Mouse (Mus musculus) hindbrain, embryonic 13.5 days (tissue): ENCODE results near the gene Slc26a11. TPM values are rescaled to one million over a fixed set of nuclear protein-coding genes. Genes with fewer than 3 reads are reported as not detected.

Experiments used
- ATAC-seq: fragments of 200-750 bp; cut with Nextera tagmentation; 2 replicates; pipeline ENCODE4 v1.8.0; 2017; ENCODE audit warnings: moderate TSS enrichment; ENCODE audit not compliant: low FRiP score
- H3K27ac ChIP-seq: fragments of 300-500 bp; sonication (generic); 2 replicates; pipeline ENCODE4 v1.5.1; 2015; ENCODE audit warnings: inconsistent platforms, mild to moderate bottlenecking, moderate library complexity
- H3K27me3 ChIP-seq: fragments of 300-500 bp; sonication (generic); 2 replicates; pipeline ENCODE4 v1.6.1; 2015; ENCODE audit warnings: mild to moderate bottlenecking, inconsistent platforms
- H3K36me3 ChIP-seq: fragments of 300-500 bp; sonication (generic); 2 replicates; pipeline ENCODE4 v1.6.1; 2015; ENCODE audit warnings: mild to moderate bottlenecking, inconsistent platforms
- H3K4me1 ChIP-seq: fragments of 300-500 bp; sonication (generic); replicated peaks from 2 replicates; pipeline ENCODE4 v1.6.1; 2015; ENCODE audit warnings: inconsistent platforms
- H3K4me2 ChIP-seq: fragments of 300-500 bp; sonication (generic); 2 replicates; pipeline ENCODE4 v1.6.1; 2015; ENCODE audit warnings: inconsistent platforms, mild to moderate bottlenecking, moderate library complexity
- H3K4me3 ChIP-seq: fragments of 300-500 bp; sonication (generic); 2 replicates; pipeline ENCODE4 v1.5.1; 2015; ENCODE audit warnings: mild to moderate bottlenecking, inconsistent platforms
- H3K9ac ChIP-seq: fragments of 300-500 bp; sonication (generic); 2 replicates; pipeline ENCODE4 v1.6.1; 2015; ENCODE audit warnings: mild to moderate bottlenecking, inconsistent platforms
- H3K9me3 ChIP-seq: fragments of 300-500 bp; sonication (generic); 2 replicates; pipeline ENCODE4 v1.6.1; 2016; ENCODE audit warnings: inconsistent platforms
- WGBS: fragments of 180-500 bp; shearing (Covaris S2); methylation state at CpG from one replicate; pipeline ENCODE4 v1.1.7; 2015; 5-methylcytosine and 5-hydroxymethylcytosine counted together
- polyA plus RNA-seq: library from polyadenylated mRNA; unstranded; fragments of >200 nt; fragmentation: Nextera tagmentation; extraction: Ambion mirVana; gene quantifications from 2 replicates; pipeline ENCODE4 v1.2.1, GENCODE M21; 2015

The Slc26a11 gene
- polyA plus RNA-seq, 1 experiment from 2014 or later: 4.8 TPM

GRCm38 (mm10) chr11:119392001-119392614, 36.8 kb downstream of the Slc26a11 start:
- peaks cover 32% of the 10 kb centered on the region for H3K4me1 ChIP-seq
- ATAC-seq: no peak
- WGBS: 6% methylated on average over 12 of the region's 12 CpGs
- H3K27me3 ChIP-seq: peaks cover 95% of the 10 kb centered on the region
- no peak overlapping the region for H3K27ac ChIP-seq
- no peaks in the 10 kb centered on the region for H3K9me3 ChIP-seq
- H3K9ac ChIP-seq: no peak overlapping the region
- no peaks in the 10 kb centered on the region for H3K36me3 ChIP-seq
- H3K4me3 ChIP-seq: no peak overlapping the region
- H3K4me2 ChIP-seq: peak overlapping the region; percentile 10; the same call in 1 of the 2 replicates

- WGBS: 2% methylated on average over 19 of the region's 19 CpGs
- Histone ChIP-seq H3K27me3 (peaks cover 90% of the 10 kb centered on the region), H3K36me3 (no peaks in the 10 kb centered on the region), H3K27ac (no peak within 1 kb of the TSS), H3K4me2 (peak within 1 kb of the TSS; percentile 59), H3K9ac (peak within 1 kb of the TSS; percentile 60), H3K4me3 (peak within 1 kb of the TSS; percentile 38), H3K9me3 (no peaks in the 10 kb centered on the region), H3K4me1 (peaks cover 32% of the 10 kb centered on the region)
- ATAC-seq: no peak
Measured at GRCm38 (mm10) chr11:119392800-119393482, 37.6 kb downstream of the Slc26a11 start, which contains the start of gene Rnf213. TSS of gene Rnf213 (plus strand) at chr11:119393100.

- Histone ChIP-seq H3K27me3 (peaks cover 85% of the 10 kb centered on the region), H3K9ac (peak overlapping the region; percentile 60), H3K4me3 (peak overlapping the region; percentile 38), H3K4me1 (peaks cover 32% of the 10 kb centered on the region), H3K4me2 (peak overlapping the region; percentile 59), H3K9me3 (no peaks in the 10 kb centered on the region), H3K36me3 (no peaks in the 10 kb centered on the region), H3K27ac (no peak overlapping the region)
- 26% methylated on average over 7 of the region's 7 CpGs for WGBS
- ATAC-seq: no peak
Measured at GRCm38 (mm10) chr11:119393483-119393804, 38.1 kb downstream of the Slc26a11 start.

GRCm38 (mm10) chr11:119394210-119394609, 38.9 kb downstream of the Slc26a11 start:
- no peak for ATAC-seq
- Histone ChIP-seq H3K4me1 (peaks cover 32% of the 10 kb centered on the region), H3K27me3 (peaks cover 77% of the 10 kb centered on the region), H3K4me3 (no peak overlapping the region), H3K36me3 (no peaks in the 10 kb centered on the region), H3K9ac (no peak overlapping the region), H3K27ac (no peak overlapping the region), H3K9me3 (no peaks in the 10 kb centered on the region), H3K4me2 (no peak overlapping the region)
- WGBS: 47% methylated on average over 6 of the region's 6 CpGs

- no peak for ATAC-seq
- no peaks in the 10 kb centered on the region for H3K9me3 ChIP-seq
- WGBS: 4% methylated on average over 7 of the region's 7 CpGs
Measured at GRCm38 (mm10) chr11:119395394-119395793, 40.0 kb downstream of the Slc26a11 start.

DNA sequence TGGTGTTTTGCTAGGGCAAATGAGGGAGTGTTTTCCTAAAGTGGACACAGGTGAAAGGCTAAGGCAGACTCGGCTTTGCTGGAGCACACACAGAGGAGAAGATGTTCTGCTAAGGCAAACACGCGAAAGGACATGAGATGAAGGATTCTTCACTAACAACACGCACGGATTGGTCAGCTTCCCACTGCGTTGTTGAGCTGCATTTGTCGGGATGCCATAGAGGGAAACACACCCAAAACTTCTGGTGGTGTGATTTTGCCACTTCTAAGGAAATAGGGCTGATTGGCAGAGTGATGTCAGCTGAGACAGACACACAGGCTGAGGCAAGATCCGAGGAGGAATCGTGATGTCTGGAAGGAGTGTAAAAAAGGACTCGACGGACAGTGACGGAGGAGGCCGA, 40.6 kb downstream of the Slc26a11 start:
- H3K9ac ChIP-seq: no peak overlapping the region
- H3K4me3 ChIP-seq: no peak overlapping the region
- WGBS: 12% methylated on average over 13 of the region's 13 CpGs
- H3K27me3 ChIP-seq: peaks cover 60% of the 10 kb centered on the region
- no peaks in the 10 kb centered on the region for H3K9me3 ChIP-seq
- no peak overlapping the region for H3K27ac ChIP-seq
- no peak for ATAC-seq
- H3K36me3 ChIP-seq: no peaks in the 10 kb centered on the region
- H3K4me1 ChIP-seq: peaks cover 17% of the 10 kb centered on the region
- H3K4me2 ChIP-seq: no peak overlapping the region

More at GRCm38 (mm10) chr11:119395394-119395793, 40.0 kb downstream of the Slc26a11 start:
- peaks cover 66% of the 10 kb centered on the region for H3K27me3 ChIP-seq
- H3K4me2 ChIP-seq: no peak overlapping the region
- no peak overlapping the region for H3K27ac ChIP-seq
- H3K4me1 ChIP-seq: peaks cover 22% of the 10 kb centered on the region
- H3K36me3 ChIP-seq: no peaks in the 10 kb centered on the region
- H3K9ac ChIP-seq: no peak overlapping the region
- no peak overlapping the region for H3K4me3 ChIP-seq

- H3K4me2 ChIP-seq: no peak overlapping the region
- ATAC-seq: no peak
- peaks cover 17% of the 10 kb centered on the region for H3K4me1 ChIP-seq
- no peaks in the 10 kb centered on the region for H3K9me3 ChIP-seq
- H3K4me3 ChIP-seq: no peak overlapping the region
- no peaks in the 10 kb centered on the region for H3K36me3 ChIP-seq
- peaks cover 55% of the 10 kb centered on the region for H3K27me3 ChIP-seq
- WGBS: 36% methylated on average over 7 of the region's 7 CpGs
- H3K9ac ChIP-seq: no peak overlapping the region
- H3K27ac ChIP-seq: no peak overlapping the region
Measured at GRCm38 (mm10) chr11:119396461-119396860, 41.1 kb downstream of the Slc26a11 start.

GRCm38 (mm10) chr11:119402501-119403160, 47.3 kb downstream of the Slc26a11 start:
- Histone ChIP-seq H3K36me3 (no peaks in the 10 kb centered on the region), H3K4me1 (no peaks in the 10 kb centered on the region), H3K4me2 (no peak overlapping the region), H3K4me3 (no peak overlapping the region), H3K27ac (no peak overlapping the region), H3K27me3 (no peaks in the 10 kb centered on the region), H3K9me3 (no peaks in the 10 kb centered on the region), H3K9ac (no peak overlapping the region)
- 56% methylated on average over 11 of the region's 11 CpGs for WGBS
- no peak for ATAC-seq

GRCm38 (mm10) chr11:119404627-119405026, 49.3 kb downstream of the Slc26a11 start:
- H3K27me3 ChIP-seq: no peaks in the 10 kb centered on the region
- no peaks in the 10 kb centered on the region for H3K4me1 ChIP-seq
- no peaks in the 10 kb centered on the region for H3K36me3 ChIP-seq
- H3K27ac ChIP-seq: no peak overlapping the region
- no peak for ATAC-seq
- H3K4me2 ChIP-seq: no peak overlapping the region
- no peak overlapping the region for H3K9ac ChIP-seq
- 59% methylated on average over 5 of the region's 5 CpGs for WGBS
- H3K4me3 ChIP-seq: no peak overlapping the region
- no peaks in the 10 kb centered on the region for H3K9me3 ChIP-seq

DNA sequence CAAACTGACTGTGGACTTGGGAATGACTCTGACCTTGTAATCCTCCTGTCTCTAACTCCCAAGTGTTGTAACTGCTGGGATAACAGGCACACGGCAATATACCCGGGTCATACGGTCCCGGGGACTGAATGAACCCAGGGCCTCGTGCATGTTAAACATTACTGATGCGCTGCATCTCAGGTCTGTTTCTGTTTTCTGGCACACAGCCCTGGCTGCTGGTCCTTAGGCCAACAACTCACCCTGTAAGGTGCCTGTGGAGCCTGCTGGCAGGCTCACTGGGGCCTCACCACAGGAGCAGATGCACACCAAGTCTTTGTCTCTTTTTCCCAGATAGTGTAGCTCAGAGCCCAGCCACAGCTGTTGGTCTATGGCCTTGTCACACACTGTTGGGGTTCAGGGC, 52.0 kb downstream of the Slc26a11 start:
- no peak for ATAC-seq
- H3K27ac ChIP-seq: no peak overlapping the region
- 88% methylated on average over 6 of the region's 6 CpGs for WGBS

GRCm38 (mm10) chr11:119407977-119408376, 52.6 kb downstream of the Slc26a11 start:
- Histone ChIP-seq H3K9me3 (no peaks in the 10 kb centered on the region), H3K27ac (no peak overlapping the region), H3K36me3 (no peaks in the 10 kb centered on the region), H3K4me3 (no peak overlapping the region), H3K4me2 (no peak overlapping the region), H3K27me3 (no peaks in the 10 kb centered on the region), H3K4me1 (no peaks in the 10 kb centered on the region), H3K9ac (no peak overlapping the region)
- WGBS: 58% methylated on average over 5 of the region's 5 CpGs
- ATAC-seq: no peak

More for the DNA sequence above, 52.0 kb downstream of the Slc26a11 start:
- H3K4me3 ChIP-seq: no peak overlapping the region
- no peaks in the 10 kb centered on the region for H3K27me3 ChIP-seq
- no peaks in the 10 kb centered on the region for H3K36me3 ChIP-seq
- H3K4me1 ChIP-seq: no peaks in the 10 kb centered on the region
- H3K9ac ChIP-seq: no peak overlapping the region
- no peaks in the 10 kb centered on the region for H3K9me3 ChIP-seq
- H3K4me2 ChIP-seq: no peak overlapping the region

GRCm38 (mm10) chr11:119419327-119420118, 64.2 kb downstream of the Slc26a11 start:
- Histone ChIP-seq H3K4me3 (no peak overlapping the region), H3K27ac (no peak overlapping the region), H3K4me2 (no peak overlapping the region), H3K4me1 (no peaks in the 10 kb centered on the region), H3K9me3 (no peaks in the 10 kb centered on the region), H3K36me3 (no peaks in the 10 kb centered on the region), H3K27me3 (no peaks in the 10 kb centered on the region), H3K9ac (0 out of 2 replicates have a peak overlapping the region, but pooled peaks have one; percentile 6)
- no peak for ATAC-seq
- WGBS: 74% methylated on average over 16 of the region's 16 CpGs
